Mouse (Mus musculus) erythroblast, embryonic 14.5 days (primary cell): ENCODE results near the gene Prkag1. TPM values are rescaled to one million over a fixed set of nuclear protein-coding genes. Genes with fewer than 3 reads are reported as not detected.

Experiments used
- H3K27me3 ChIP-seq: 2 replicates; pipeline ENCODE4 v1.6.1; 2012; ENCODE audit warnings: inconsistent platforms; ENCODE audit not compliant: control insufficient read depth
- H3K36me3 ChIP-seq: 2 replicates; pipeline ENCODE4 v1.6.1; 2012; ENCODE audit warnings: mild to moderate bottlenecking, inconsistent platforms; ENCODE audit not compliant: control insufficient read depth
- H3K4me1 ChIP-seq: 2 replicates; pipeline ENCODE4 v1.6.1; 2012; ENCODE audit warnings: inconsistent platforms; ENCODE audit not compliant: control insufficient read depth
- H3K4me3 ChIP-seq: replicated peaks from 2 replicates; pipeline ENCODE3; 2012; ENCODE audit warnings: moderate library complexity, mild to moderate bottlenecking, inconsistent platforms
- H3K9me3 ChIP-seq: 2 replicates; pipeline ENCODE4 v1.6.1; 2012; ENCODE audit warnings: low read length, inconsistent platforms, mixed read lengths; ENCODE audit not compliant: control insufficient read depth
- GATA1 ChIP-seq: IDR thresholded peaks from 2 replicates; pipeline ENCODE4 v1.6.1; 2012; ENCODE audit warnings: low read length, inconsistent platforms, mixed read lengths
- TAL1 ChIP-seq: IDR thresholded peaks from 3 replicates; pipeline ENCODE4 v1.6.1; 2012; ENCODE audit warnings: low read length, inconsistent platforms, mixed read lengths
- polyA plus RNA-seq: library from polyadenylated mRNA; stranded (reverse); fragments of >175 nt; gene quantifications from 2 replicates; pipeline ENCODE4 v1.2.3, GENCODE M21; 2012

Gene Prkag1
- polyA plus RNA-seq, 1 experiment: 54.6 TPM

GRCm38 (mm10) chr15:98809390-98809789, 21.9 kb downstream of the Prkag1 start, which contains the start of gene Ddn:
Gene Ddn, minus strand, starts transcription at chr15:98809490.
- peaks cover 59% of the 10 kb centered on the region for H3K27me3 ChIP-seq
- TF ChIP-seq GATA1 (no peak), TAL1 (no peak)
- H3K4me1 ChIP-seq: peaks cover 42% of the 10 kb centered on the region
- no peak within 1 kb of the TSS for H3K4me3 ChIP-seq
- peaks cover 19% of the 10 kb centered on the region for H3K9me3 ChIP-seq
- H3K36me3 ChIP-seq: peaks cover 41% of the 10 kb centered on the region

DNA sequence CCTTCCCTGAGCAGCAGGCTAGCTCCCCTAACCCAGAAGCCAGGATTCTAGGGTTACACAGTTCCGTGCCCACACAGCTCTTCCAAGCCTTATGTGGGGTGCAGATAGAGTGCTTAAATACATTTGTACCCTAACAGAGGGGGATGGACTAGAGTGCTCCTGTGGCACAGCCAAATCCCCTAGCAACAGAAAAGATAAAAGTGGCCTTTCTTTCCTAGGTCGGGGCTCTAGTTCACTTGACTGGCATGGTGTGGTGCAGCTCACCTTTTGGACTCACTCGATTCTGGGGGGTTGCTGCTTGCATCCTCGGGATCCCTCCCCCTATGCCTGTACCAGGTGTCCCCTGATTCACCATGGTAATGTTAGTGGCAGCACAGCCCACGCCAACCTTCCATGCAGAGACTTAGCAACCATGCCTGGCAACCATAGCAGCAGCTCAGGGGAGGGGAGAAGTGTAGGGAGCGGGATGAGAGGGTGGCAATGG, 22.6 kb downstream of the Prkag1 start:
- Histone ChIP-seq H3K36me3 (peaks cover 34% of the 10 kb centered on the region), H3K9me3 (peaks cover 19% of the 10 kb centered on the region), H3K4me3 (no peak overlapping the region), H3K4me1 (peaks cover 37% of the 10 kb centered on the region), H3K27me3 (peaks cover 66% of the 10 kb centered on the region)
- TF ChIP-seq TAL1 (no peak), GATA1 (no peak)

DNA sequence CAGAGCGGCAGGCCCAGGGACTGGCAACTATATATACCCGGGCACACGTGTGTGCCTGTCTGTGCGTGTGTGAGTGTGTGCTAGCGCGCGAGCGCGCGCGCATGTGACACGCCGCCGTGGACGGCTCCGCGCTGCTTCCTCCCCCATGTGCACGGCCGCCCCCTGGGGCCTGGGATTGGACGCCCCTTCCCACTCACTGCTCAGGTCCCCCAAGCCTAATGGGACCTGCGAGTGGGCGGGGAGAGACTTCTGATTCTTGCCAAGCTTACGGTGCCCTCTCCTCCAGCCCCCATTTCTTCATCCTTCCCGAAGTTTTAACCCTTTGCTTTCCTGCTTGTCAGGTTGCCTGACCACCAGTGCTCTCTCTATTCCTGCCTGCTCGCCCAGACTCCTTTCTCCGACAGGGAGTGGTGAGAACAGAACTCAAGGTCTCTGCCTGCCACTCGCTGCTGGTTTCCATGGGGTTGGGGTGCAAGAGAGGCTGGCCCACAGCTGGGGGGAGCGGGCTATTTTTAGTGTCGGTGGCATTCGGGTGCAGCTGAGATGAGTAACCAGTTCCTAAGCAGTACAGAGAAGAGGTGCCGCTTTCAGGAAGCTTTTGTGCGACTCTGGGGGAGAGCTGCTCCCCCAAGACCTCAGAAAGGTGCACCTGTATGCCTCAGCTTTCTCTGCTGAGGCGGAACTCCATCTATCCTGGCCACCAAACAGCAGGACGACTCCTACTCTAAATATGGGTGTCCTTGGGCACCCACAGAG, 23.2 kb downstream of the Prkag1 start:
- peaks cover 27% of the 10 kb centered on the region for H3K36me3 ChIP-seq
- TF ChIP-seq GATA1 (no peak), TAL1 (no peak)
- H3K27me3 ChIP-seq: peaks cover 73% of the 10 kb centered on the region
- H3K9me3 ChIP-seq: peaks cover 22% of the 10 kb centered on the region
- H3K4me1 ChIP-seq: peaks cover 33% of the 10 kb centered on the region
- H3K4me3 ChIP-seq: no peak overlapping the region

GRCm38 (mm10) chr15:98806809-98807770, 24.2 kb downstream of the Prkag1 start:
- peaks cover 18% of the 10 kb centered on the region for H3K36me3 ChIP-seq
- H3K27me3 ChIP-seq: peaks cover 82% of the 10 kb centered on the region
- H3K9me3 ChIP-seq: peaks cover 22% of the 10 kb centered on the region
- H3K4me3 ChIP-seq: no peak overlapping the region
- no peak for TF ChIP-seq TAL1
- no peak for TF ChIP-seq GATA1
- peaks cover 30% of the 10 kb centered on the region for H3K4me1 ChIP-seq

- H3K9me3 ChIP-seq: peaks cover 22% of the 10 kb centered on the region
- no peak overlapping the region for H3K4me3 ChIP-seq
- peaks cover 10% of the 10 kb centered on the region for H3K36me3 ChIP-seq
- no peak for TF ChIP-seq GATA1
- no peak for TF ChIP-seq TAL1
- H3K27me3 ChIP-seq: peaks cover 91% of the 10 kb centered on the region
- peaks cover 30% of the 10 kb centered on the region for H3K4me1 ChIP-seq
Observed at GRCm38 (mm10) chr15:98806071-98806808, 25.1 kb downstream of the Prkag1 start.

DNA sequence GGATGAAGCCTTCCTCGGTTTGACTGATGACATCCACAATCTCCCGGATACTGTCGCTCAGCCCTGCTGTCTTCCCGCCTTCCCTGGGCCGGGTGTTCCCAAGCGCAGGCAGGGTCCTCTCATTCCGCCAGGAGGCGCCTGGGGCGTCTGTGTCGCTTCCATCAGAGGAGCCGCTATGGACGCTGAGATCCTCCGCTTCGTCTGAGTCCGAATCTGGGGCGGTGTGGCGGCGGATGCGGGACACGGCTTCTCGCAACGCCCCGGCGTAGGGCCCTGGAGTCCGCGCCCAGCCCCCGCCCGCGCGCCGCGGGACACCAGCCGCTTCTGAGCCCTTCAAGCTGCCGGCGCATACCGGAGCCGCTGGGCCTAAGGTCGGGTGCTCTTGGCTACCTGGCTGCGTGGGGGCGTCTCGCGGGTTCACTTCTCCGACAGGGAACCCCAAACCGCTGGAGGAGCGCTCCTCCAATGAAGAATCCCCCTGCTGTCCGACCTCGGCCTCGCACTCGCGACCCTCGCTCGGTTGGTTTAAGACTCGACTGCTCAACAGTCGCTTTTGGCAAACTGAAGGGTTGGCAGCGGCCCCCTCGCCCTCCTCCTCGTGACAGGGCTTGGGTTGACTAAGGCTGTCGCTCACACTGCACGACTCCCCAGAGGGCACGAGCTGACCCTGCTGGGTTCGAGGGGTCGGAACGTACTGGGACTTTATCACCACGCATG, 25.8 kb downstream of the Prkag1 start:
- Histone ChIP-seq H3K27me3 (peaks cover 96% of the 10 kb centered on the region), H3K4me1 (peaks cover 30% of the 10 kb centered on the region)

GRCm38 (mm10) chr15:98804054-98804453, 27.3 kb downstream of the Prkag1 start:
- peaks cover 30% of the 10 kb centered on the region for H3K4me1 ChIP-seq
- no peaks in the 10 kb centered on the region for H3K36me3 ChIP-seq
- H3K4me3 ChIP-seq: no peak overlapping the region
- H3K27me3 ChIP-seq: peaks cover 100% of the 10 kb centered on the region
- no peak for TF ChIP-seq TAL1
- no peak for TF ChIP-seq GATA1
- peaks cover 22% of the 10 kb centered on the region for H3K9me3 ChIP-seq

More for the DNA sequence above, 25.8 kb downstream of the Prkag1 start:
- no peak overlapping the region for H3K4me3 ChIP-seq
- H3K36me3 ChIP-seq: peaks cover 3% of the 10 kb centered on the region; the same call in 1 of the 2 replicates
- TF ChIP-seq GATA1: no peak
- no peak for TF ChIP-seq TAL1
- peaks cover 22% of the 10 kb centered on the region for H3K9me3 ChIP-seq

DNA sequence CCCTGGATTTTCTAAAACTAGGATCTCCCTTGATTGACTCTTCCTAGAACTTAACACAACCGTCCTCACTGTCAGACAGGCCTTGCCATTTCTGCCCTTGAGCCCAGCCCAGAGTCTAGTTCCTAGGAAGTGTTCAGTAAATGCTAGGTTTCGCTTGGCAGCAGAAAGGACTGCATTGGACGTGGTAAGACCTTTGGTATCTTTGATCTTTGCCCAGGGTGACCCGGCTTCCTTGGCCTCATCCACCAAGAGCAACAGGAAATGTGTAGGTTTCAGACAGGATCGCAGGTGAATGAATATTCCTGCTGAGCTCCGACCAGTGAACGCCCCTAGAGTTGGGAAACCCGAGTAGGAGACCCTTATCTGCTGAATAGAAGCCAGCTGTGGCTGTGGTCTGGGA, 28.4 kb downstream of the Prkag1 start:
- Histone ChIP-seq H3K4me3 (no peak overlapping the region), H3K27me3 (peaks cover 100% of the 10 kb centered on the region), H3K4me1 (peaks cover 28% of the 10 kb centered on the region), H3K36me3 (no peaks in the 10 kb centered on the region), H3K9me3 (peaks cover 20% of the 10 kb centered on the region)
- TF ChIP-seq GATA1 (no peak), TAL1 (no peak)
